Mouse (Mus musculus): ENCODE data around the gene Hoxd3. TPM values are rescaled to one million over a fixed set of nuclear protein-coding genes. Genes with fewer than 3 reads are reported as not detected.
A peak's percentile ranks its signal among the peaks of the same experiment; 100 is the strongest.

The Hoxd3 gene
- polyA plus RNA-seq, 1 experiment from 2014 or later: 14.5 TPM

GRCm38 (mm10) chr2:74682796-74683195, 28.9 kb upstream of the Hoxd3 start:
- H3K4me2 ChIP-seq (replicated peaks; ENCODE audit: low read depth, low read length): peak overlapping the region; percentile 23; the same call in 1 of the 2 replicates
- no peak overlapping the region for H3K9ac ChIP-seq (replicated peaks; ENCODE audit: low read depth, low read length)
- WGBS: 0% methylated on average over 50 of the region's 51 CpGs
- peaks cover 90% of the 10 kb centered on the region for H3K27me3 ChIP-seq (ENCODE audit: control insufficient read depth, insufficient read depth, low read length)
- H3K4me1 ChIP-seq (ENCODE audit: control insufficient read depth, insufficient read depth, low read length): no peaks in the 10 kb centered on the region
- ATAC-seq (ENCODE audit: insufficient number of reproducible peaks, insufficient read depth, low FRiP score, low read depth): no peak
- no peak overlapping the region for H3K27ac ChIP-seq (ENCODE audit: low read length)
- H3K4me3 ChIP-seq (ENCODE audit: low read depth, low read length): peak overlapping the region; percentile 11
- no peaks in the 10 kb centered on the region for H3K9me3 ChIP-seq (ENCODE audit: control insufficient read depth, low read depth, low read length)
- H3K36me3 ChIP-seq (ENCODE audit: control insufficient read depth, insufficient read depth, low read length): no peaks in the 10 kb centered on the region

- Histone ChIP-seq H3K4me3 (ENCODE audit: low read depth, low read length) (no peak overlapping the region), H3K9me3 (ENCODE audit: control insufficient read depth, low read depth, low read length) (no peaks in the 10 kb centered on the region), H3K27me3 (ENCODE audit: control insufficient read depth, insufficient read depth, low read length) (peaks cover 89% of the 10 kb centered on the region), H3K9ac (replicated peaks; ENCODE audit: low read depth, low read length) (no peak overlapping the region), H3K36me3 (ENCODE audit: control insufficient read depth, insufficient read depth, low read length) (no peaks in the 10 kb centered on the region), H3K4me2 (replicated peaks; ENCODE audit: low read depth, low read length) (no peak overlapping the region), H3K4me1 (ENCODE audit: control insufficient read depth, insufficient read depth, low read length) (no peaks in the 10 kb centered on the region), H3K27ac (ENCODE audit: low read length) (no peak overlapping the region)
- no peak for ATAC-seq (ENCODE audit: insufficient number of reproducible peaks, insufficient read depth, low FRiP score, low read depth)
- 3% methylated on average over 18 of the region's 18 CpGs for WGBS
Observed at GRCm38 (mm10) chr2:74683471-74683951, 28.2 kb upstream of the Hoxd3 start.

- 1% methylated on average over 12 of the region's 12 CpGs for WGBS
- no peaks in the 10 kb centered on the region for H3K36me3 ChIP-seq (ENCODE audit: control insufficient read depth, insufficient read depth, low read length)
- no peaks in the 10 kb centered on the region for H3K9me3 ChIP-seq (ENCODE audit: control insufficient read depth, low read depth, low read length)
- no peak overlapping the region for H3K9ac ChIP-seq (replicated peaks; ENCODE audit: low read depth, low read length)
- H3K4me3 ChIP-seq (ENCODE audit: low read depth, low read length): no peak overlapping the region
- H3K4me2 ChIP-seq (replicated peaks; ENCODE audit: low read depth, low read length): no peak overlapping the region
- ATAC-seq (ENCODE audit: insufficient number of reproducible peaks, insufficient read depth, low FRiP score, low read depth): no peak
- no peaks in the 10 kb centered on the region for H3K4me1 ChIP-seq (ENCODE audit: control insufficient read depth, insufficient read depth, low read length)
- no peak overlapping the region for H3K27ac ChIP-seq (ENCODE audit: low read length)
- H3K27me3 ChIP-seq (ENCODE audit: control insufficient read depth, insufficient read depth, low read length): peaks cover 85% of the 10 kb centered on the region
Observed at GRCm38 (mm10) chr2:74684106-74684505, 27.6 kb upstream of the Hoxd3 start.

DNA sequence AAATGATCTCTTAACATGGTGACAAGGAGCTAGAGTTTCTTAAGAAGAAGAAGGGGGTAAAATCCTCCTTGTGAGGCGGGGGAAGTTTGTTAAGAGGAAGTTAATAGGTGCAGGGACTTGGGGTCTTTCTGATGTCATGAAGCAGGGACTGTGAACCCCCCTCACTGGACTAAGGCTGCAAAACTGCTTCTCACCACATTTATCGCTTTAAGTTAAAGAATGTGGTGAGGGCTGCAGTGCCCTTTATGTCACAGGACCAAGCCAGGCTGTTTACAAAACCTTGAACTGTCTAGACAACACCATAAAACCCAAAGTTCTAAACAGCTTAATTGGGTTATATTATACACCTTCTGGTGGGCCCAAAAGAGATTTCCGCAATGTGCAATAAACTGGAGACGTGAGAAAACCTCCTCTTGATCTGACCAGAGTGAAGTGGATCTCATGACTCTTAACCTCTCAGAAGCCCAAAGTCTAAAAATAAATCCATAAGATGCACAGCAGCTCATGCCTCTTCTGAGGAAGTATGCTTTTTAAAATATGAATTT, 26.6 kb upstream of the Hoxd3 start:
- H3K27ac ChIP-seq (ENCODE audit: low read length): no peak overlapping the region
- H3K4me3 ChIP-seq (ENCODE audit: low read depth, low read length): no peak overlapping the region

DNA sequence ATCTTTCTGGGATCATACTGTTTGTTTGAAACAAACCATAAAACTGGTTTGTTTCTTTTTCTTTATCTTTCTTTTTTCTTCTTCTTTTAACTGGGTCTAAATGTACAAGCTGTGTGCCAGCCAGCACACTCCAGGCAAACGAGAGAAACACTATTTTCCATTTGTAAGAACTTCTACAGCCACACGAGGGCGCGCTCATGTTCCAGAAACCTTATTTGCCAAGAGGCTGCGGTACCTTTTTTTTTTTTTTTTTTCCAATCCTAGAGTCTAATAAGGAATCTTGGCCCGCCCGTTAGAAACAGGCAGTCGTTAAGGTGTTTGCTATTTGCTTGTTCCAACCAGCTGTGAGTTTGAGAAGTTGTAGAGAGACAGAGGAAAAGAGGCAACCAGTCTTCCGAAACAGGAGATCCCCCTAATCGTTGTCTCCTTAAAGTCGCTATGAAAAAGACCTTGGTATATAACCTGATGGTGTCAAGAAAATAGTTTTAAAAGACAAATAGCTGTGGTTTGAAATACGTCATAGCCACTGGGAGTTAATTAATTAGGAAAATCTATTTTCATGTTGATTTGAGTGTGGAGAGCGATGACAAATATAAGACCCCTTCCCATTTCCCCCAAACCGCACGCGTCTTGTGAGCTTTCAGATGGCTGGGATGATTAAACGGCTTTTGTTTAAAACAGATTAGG, 25.3 kb upstream of the Hoxd3 start:
- Histone ChIP-seq H3K36me3 (ENCODE audit: control insufficient read depth, insufficient read depth, low read length) (no peaks in the 10 kb centered on the region), H3K27ac (ENCODE audit: low read length) (no peak overlapping the region), H3K4me2 (replicated peaks; ENCODE audit: low read depth, low read length) (no peak overlapping the region), H3K4me1 (ENCODE audit: control insufficient read depth, insufficient read depth, low read length) (no peaks in the 10 kb centered on the region), H3K27me3 (ENCODE audit: control insufficient read depth, insufficient read depth, low read length) (peaks cover 79% of the 10 kb centered on the region), H3K9me3 (ENCODE audit: control insufficient read depth, low read depth, low read length) (no peaks in the 10 kb centered on the region), H3K9ac (replicated peaks; ENCODE audit: low read depth, low read length) (no peak overlapping the region), H3K4me3 (ENCODE audit: low read depth, low read length) (no peak overlapping the region)
- 8% methylated on average over 17 of the region's 17 CpGs for WGBS
- no peak for ATAC-seq (ENCODE audit: insufficient number of reproducible peaks, insufficient read depth, low FRiP score, low read depth)

More for the DNA sequence above, 26.6 kb upstream of the Hoxd3 start:
- no peaks in the 10 kb centered on the region for H3K4me1 ChIP-seq (ENCODE audit: control insufficient read depth, insufficient read depth, low read length)
- peaks cover 85% of the 10 kb centered on the region for H3K27me3 ChIP-seq (ENCODE audit: control insufficient read depth, insufficient read depth, low read length)
- no peaks in the 10 kb centered on the region for H3K36me3 ChIP-seq (ENCODE audit: control insufficient read depth, insufficient read depth, low read length)
- H3K4me2 ChIP-seq (replicated peaks; ENCODE audit: low read depth, low read length): no peak overlapping the region
- ATAC-seq (ENCODE audit: insufficient number of reproducible peaks, insufficient read depth, low FRiP score, low read depth): no peak
- H3K9me3 ChIP-seq (ENCODE audit: control insufficient read depth, low read depth, low read length): no peaks in the 10 kb centered on the region
- no peak overlapping the region for H3K9ac ChIP-seq (replicated peaks; ENCODE audit: low read depth, low read length)
- 7% methylated on average over 4 of the region's 4 CpGs for WGBS

- Histone ChIP-seq H3K27ac (ENCODE audit: low read length) (no peak overlapping the region), H3K4me2 (replicated peaks; ENCODE audit: low read depth, low read length) (no peak overlapping the region), H3K27me3 (ENCODE audit: control insufficient read depth, insufficient read depth, low read length) (peaks cover 79% of the 10 kb centered on the region), H3K36me3 (ENCODE audit: control insufficient read depth, insufficient read depth, low read length) (no peaks in the 10 kb centered on the region), H3K4me1 (ENCODE audit: control insufficient read depth, insufficient read depth, low read length) (no peaks in the 10 kb centered on the region), H3K9me3 (ENCODE audit: control insufficient read depth, low read depth, low read length) (no peaks in the 10 kb centered on the region), H3K9ac (replicated peaks; ENCODE audit: low read depth, low read length) (no peak overlapping the region), H3K4me3 (ENCODE audit: low read depth, low read length) (no peak overlapping the region)
- WGBS: under 1% methylated on average over 27 of the region's 27 CpGs
- no peak for ATAC-seq (ENCODE audit: insufficient number of reproducible peaks, insufficient read depth, low FRiP score, low read depth)
Observed at GRCm38 (mm10) chr2:74686988-74687697, 24.6 kb upstream of the Hoxd3 start.

DNA sequence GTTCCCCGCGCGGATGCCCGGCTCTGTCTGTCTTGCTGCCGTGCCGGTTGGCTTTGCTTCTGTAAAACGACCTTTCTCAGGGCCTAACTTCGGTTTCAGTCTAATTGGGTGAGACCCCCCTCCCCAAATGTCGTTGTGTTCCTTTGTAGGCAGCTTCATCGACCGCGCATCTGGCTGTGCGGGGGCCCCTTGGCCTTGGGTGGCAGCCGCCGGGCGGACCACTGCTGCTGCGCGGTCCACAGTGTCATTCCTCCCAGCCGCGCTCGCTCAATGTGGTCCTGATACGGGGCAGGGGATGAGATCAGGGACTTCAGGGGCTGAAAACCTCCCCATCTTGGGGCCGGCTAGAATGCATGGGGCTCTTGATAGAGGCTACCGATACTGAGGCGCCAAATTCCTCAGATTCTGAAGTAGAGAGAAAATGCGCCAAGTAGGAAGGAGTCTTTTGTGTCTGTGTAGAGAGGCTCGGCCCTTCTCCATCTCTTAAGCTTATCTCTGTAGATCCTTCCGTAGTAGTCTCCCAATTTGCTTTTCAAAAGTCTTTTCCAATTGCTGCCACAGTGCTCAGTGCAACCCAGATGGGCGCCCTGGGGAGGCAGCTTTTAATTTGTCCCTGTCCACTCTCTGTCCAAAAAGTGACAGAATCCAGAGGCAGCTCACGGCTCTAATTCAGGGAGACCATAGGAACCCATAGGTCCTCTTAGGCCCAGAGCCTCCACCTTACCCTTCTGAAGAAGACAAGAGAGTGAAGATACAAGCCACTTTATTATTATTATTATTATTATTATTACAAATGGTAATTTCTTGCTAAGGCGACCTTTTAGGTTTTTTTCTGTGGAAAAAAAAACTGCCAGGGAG, 23.8 kb upstream of the Hoxd3 start:
- ATAC-seq (ENCODE audit: insufficient number of reproducible peaks, insufficient read depth, low FRiP score, low read depth): no peak
- no peaks in the 10 kb centered on the region for H3K4me1 ChIP-seq (ENCODE audit: control insufficient read depth, insufficient read depth, low read length)
- no peak overlapping the region for H3K27ac ChIP-seq (ENCODE audit: low read length)
- H3K36me3 ChIP-seq (ENCODE audit: control insufficient read depth, insufficient read depth, low read length): no peaks in the 10 kb centered on the region
- no peaks in the 10 kb centered on the region for H3K9me3 ChIP-seq (ENCODE audit: control insufficient read depth, low read depth, low read length)
- no peak overlapping the region for H3K4me2 ChIP-seq (replicated peaks; ENCODE audit: low read depth, low read length)
- peaks cover 77% of the 10 kb centered on the region for H3K27me3 ChIP-seq (ENCODE audit: control insufficient read depth, insufficient read depth, low read length)
- H3K4me3 ChIP-seq (ENCODE audit: low read depth, low read length): no peak overlapping the region
- H3K9ac ChIP-seq (replicated peaks; ENCODE audit: low read depth, low read length): no peak overlapping the region
- WGBS: 1% methylated on average over 31 of the region's 31 CpGs

Data from stomach, embryonic 14.5 days (tissue).